Mouse (Mus musculus) forebrain, embryonic 13.5 days (tissue): ENCODE data around the gene Bicral. TPM values are rescaled to one million over a fixed set of nuclear protein-coding genes. Genes with fewer than 3 reads are reported as not detected.

ENCODE experiments used
- ATAC-seq: fragments of 200-750 bp; cut with Nextera tagmentation; 2 replicates; pipeline ENCODE4 v1.8.0; 2017
- H3K27ac ChIP-seq: fragments of 300-500 bp; sonication (generic); 2 replicates; pipeline ENCODE4 v1.5.1; 2015; ENCODE audit warnings: inconsistent platforms, mild to moderate bottlenecking, moderate library complexity
- H3K27me3 ChIP-seq: fragments of 300-500 bp; sonication (generic); 2 replicates; pipeline ENCODE4 v1.6.1; 2015; ENCODE audit warnings: mild to moderate bottlenecking, inconsistent platforms
- H3K36me3 ChIP-seq: fragments of 300-500 bp; sonication (generic); 2 replicates; pipeline ENCODE4 v1.6.1; 2015; ENCODE audit warnings: mild to moderate bottlenecking, inconsistent platforms; ENCODE audit not compliant: poor library complexity, severe bottlenecking
- H3K4me1 ChIP-seq: fragments of 300-500 bp; sonication (generic); 2 replicates; pipeline ENCODE4 v1.6.1; 2015; ENCODE audit warnings: inconsistent platforms
- H3K4me2 ChIP-seq: fragments of 300-500 bp; sonication (generic); 2 replicates; pipeline ENCODE4 v1.6.1; 2015; ENCODE audit warnings: inconsistent platforms, mild to moderate bottlenecking, moderate library complexity
- H3K4me3 ChIP-seq: fragments of 300-500 bp; sonication (generic); 2 replicates; pipeline ENCODE4 v1.5.1; 2015; ENCODE audit warnings: mild to moderate bottlenecking, inconsistent platforms
- H3K9ac ChIP-seq: fragments of 300-500 bp; sonication (generic); 2 replicates; pipeline ENCODE4 v1.6.1; 2015; ENCODE audit warnings: mild to moderate bottlenecking, inconsistent platforms
- H3K9me3 ChIP-seq: fragments of 300-500 bp; sonication (generic); replicated peaks from 2 replicates; pipeline ENCODE4 v1.6.1; 2016; ENCODE audit warnings: inconsistent platforms
- WGBS: fragments of 180-500 bp; shearing (Covaris S2); methylation state at CpG from one replicate; pipeline ENCODE4 v1.1.7; 2015; 5-methylcytosine and 5-hydroxymethylcytosine counted together
- polyA plus RNA-seq: library from polyadenylated mRNA; unstranded; fragments of >200 nt; fragmentation: Nextera tagmentation; extraction: Ambion mirVana; gene quantifications from 2 replicates; pipeline ENCODE4 v1.2.1, GENCODE M21; 2015

The Bicral gene
- polyA plus RNA-seq, 1 experiment from 2014 or later, result 5.2 TPM

DNA sequence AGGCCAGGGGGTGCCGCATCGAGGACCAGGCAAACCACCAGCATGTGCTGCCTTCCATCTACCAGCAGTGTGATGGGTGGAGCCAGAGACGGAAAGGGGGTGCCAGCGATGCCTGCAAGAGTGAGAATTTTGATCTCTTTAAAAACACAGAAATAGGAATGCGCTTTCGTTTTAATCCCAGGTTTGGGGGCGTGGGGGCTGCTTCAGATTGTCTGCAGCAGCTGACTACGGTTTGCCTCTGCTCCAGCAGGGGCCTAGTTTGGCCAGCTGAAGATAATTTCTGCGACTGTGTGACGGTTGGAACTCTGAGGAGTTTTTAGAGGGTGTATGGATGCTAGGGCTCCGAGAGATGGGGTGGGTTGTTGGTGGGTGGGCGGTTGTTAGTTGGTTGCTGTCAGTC lies 99.5 kb downstream of the Bicral start:
- no peak overlapping the region for H3K4me3 ChIP-seq
- H3K4me2 ChIP-seq, result no peak overlapping the region
- H3K9me3 ChIP-seq, result no peaks in the 10 kb centered on the region
- ATAC-seq, result no peak
- WGBS, result 87% methylated on average over 12 of the region's 12 CpGs
- H3K27ac ChIP-seq, result no peak overlapping the region
- H3K27me3 ChIP-seq, result no peaks in the 10 kb centered on the region
- no peaks in the 10 kb centered on the region for H3K4me1 ChIP-seq
- H3K36me3 ChIP-seq, result no peaks in the 10 kb centered on the region
- H3K9ac ChIP-seq, result no peak overlapping the region

- peak within 1 kb of the TSS; percentile 77 for H3K9ac ChIP-seq
- H3K4me3 ChIP-seq, result peak within 1 kb of the TSS; percentile 72
- H3K36me3 ChIP-seq, result peaks cover 10% of the 10 kb centered on the region; the same call in 1 of the 2 replicates
- H3K27me3 ChIP-seq, result no peaks in the 10 kb centered on the region
- peak within 1 kb of the TSS; percentile 85 for H3K4me2 ChIP-seq
- H3K27ac ChIP-seq, result peak within 1 kb of the TSS; percentile 84
- peaks cover 20% of the 10 kb centered on the region for H3K4me1 ChIP-seq
- ATAC-seq, result peak; percentile 100
- H3K9me3 ChIP-seq, result no peaks in the 10 kb centered on the region
- under 1% methylated on average over 58 of the region's 58 CpGs for WGBS
Observed at GRCm38 (mm10) chr17:46751794-46752556, 106.3 kb downstream of the Bicral start, which contains the start of gene Cnpy3. Cnpy3 (minus strand) TSS chr17:46752214.

DNA sequence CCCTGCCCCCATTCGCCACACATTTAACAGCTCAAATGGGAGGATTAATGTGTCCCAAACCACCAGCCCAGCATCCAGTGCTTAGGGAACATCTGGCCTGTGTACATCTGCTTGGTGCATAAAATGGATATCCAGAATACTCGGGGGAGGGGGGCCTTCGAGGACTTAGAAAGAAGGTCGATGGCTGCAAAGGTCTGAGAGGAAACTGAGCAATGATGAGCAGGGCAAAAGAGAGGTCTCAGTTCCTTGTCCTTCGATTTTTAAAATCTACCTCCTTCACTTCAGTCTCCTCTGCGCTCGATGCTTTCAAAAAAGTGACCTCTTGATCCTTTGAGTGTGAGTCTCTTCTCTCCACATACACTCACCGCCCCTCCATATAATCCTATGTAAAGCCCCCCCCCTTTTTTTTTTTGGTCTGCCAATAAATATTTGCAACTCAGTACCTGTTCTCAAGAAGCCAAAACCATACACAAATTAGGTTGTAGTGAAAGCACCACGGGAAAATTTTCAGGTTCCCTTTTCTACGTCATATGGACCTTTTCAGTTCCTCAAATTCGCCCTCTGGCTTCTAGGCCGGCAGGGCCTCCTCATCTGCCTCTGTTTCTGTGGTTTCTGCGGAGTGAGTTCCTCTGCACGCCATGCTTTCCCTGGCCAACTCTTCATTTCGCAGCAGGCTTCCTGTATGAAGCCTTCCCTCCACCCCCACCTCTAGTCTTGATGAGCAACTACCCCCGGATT lies 107.1 kb downstream of the Bicral start:
- peak overlapping the region; percentile 85 for H3K4me2 ChIP-seq
- no peak for ATAC-seq
- H3K36me3 ChIP-seq, result peaks cover 18% of the 10 kb centered on the region
- peaks cover 20% of the 10 kb centered on the region for H3K4me1 ChIP-seq
- peak overlapping the region; percentile 72 for H3K4me3 ChIP-seq
- no peaks in the 10 kb centered on the region for H3K27me3 ChIP-seq
- H3K27ac ChIP-seq, result peak overlapping the region; percentile 84
- no peaks in the 10 kb centered on the region for H3K9me3 ChIP-seq
- 27% methylated on average over 16 of the region's 16 CpGs for WGBS
- H3K9ac ChIP-seq, result peak overlapping the region; percentile 77

DNA sequence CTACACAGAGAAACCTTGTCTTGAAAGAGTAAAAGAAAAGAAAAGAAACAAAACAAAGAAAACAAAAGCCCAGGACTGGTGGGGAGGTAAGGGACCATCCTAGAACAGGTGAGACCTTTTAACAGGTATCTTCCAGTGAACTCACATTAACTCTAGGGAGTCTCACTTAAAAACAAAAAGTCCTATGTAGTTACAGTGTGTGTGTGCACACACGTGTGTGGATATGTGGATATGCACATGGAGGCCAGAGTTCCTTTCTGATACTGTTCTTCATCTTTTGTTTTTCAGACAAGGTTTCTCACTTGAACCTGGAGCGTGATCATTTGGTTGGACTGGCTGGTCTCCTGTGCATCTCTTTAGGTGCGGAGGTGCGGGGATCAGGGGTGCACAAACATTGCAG lies 107.7 kb downstream of the Bicral start:
- no peak for ATAC-seq
- Histone ChIP-seq H3K27ac (no peak overlapping the region), H3K27me3 (no peaks in the 10 kb centered on the region), H3K9ac (peak overlapping the region; percentile 77), H3K36me3 (peaks cover 23% of the 10 kb centered on the region), H3K4me2 (peak overlapping the region; percentile 85), H3K9me3 (no peaks in the 10 kb centered on the region), H3K4me1 (peaks cover 20% of the 10 kb centered on the region), H3K4me3 (peak overlapping the region; percentile 72)
- WGBS, result 98% methylated on average over 4 of the region's 4 CpGs

DNA sequence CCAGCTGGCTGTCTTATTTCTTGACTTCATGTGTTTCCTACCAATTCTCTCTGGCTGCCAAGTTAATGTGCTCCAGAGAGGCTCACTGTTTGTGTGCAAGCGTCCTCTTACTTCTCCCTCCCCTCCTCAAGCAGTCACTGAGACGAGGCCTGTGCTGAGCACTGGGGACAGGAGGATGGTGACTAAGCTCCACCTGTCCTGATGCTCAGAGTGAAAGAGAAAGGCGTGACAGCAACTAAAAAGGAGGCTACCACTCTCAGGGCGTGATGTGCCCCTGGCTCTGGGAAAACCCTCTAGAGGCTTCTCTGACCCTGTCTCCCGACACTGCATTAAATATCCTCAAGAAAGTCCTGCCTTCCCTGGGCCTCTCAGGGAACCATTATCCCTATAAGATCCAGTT lies 109.0 kb downstream of the Bicral start:
- H3K27me3 ChIP-seq, result no peaks in the 10 kb centered on the region
- H3K9ac ChIP-seq, result no peak overlapping the region
- peaks cover 27% of the 10 kb centered on the region for H3K36me3 ChIP-seq
- H3K4me1 ChIP-seq, result peaks cover 20% of the 10 kb centered on the region
- H3K9me3 ChIP-seq, result no peaks in the 10 kb centered on the region
- ATAC-seq, result no peak
- H3K27ac ChIP-seq, result no peak overlapping the region
- no peak overlapping the region for H3K4me2 ChIP-seq
- H3K4me3 ChIP-seq, result no peak overlapping the region
- 95% methylated on average over 5 of the region's 5 CpGs for WGBS

Other genes with a start within 250 kb of the Bicral start
- gene Ptk7, start 229.0 kb downstream of the Bicral start, polyA plus RNA-seq, result 32.5 and 35.3 TPM in 2 replicates
- 44.3 and 47.7 TPM in 2 replicates for gene Klc4, start 212.5 kb downstream of the Bicral start, polyA plus RNA-seq
- gene Mrpl2, start 212.3 kb downstream of the Bicral start, polyA plus RNA-seq, result 89.0 and 97.3 TPM in 2 replicates
- 33.5 and 39.0 TPM in 2 replicates for gene Cul7, start 208.1 kb downstream of the Bicral start, polyA plus RNA-seq
- gene Rrp36, start 184.1 kb downstream of the Bicral start, polyA plus RNA-seq, result 54.5 and 59.7 TPM in 2 replicates
- gene Mea1, start 179.7 kb downstream of the Bicral start, polyA plus RNA-seq, result 196 and 208 TPM in 2 replicates
- gene Klhdc3, start 177.6 kb downstream of the Bicral start, polyA plus RNA-seq, result 145 and 147 TPM in 2 replicates
- gene Ppp2r5d, start 153.4 kb downstream of the Bicral start, polyA plus RNA-seq, result 85.4 and 103 TPM in 2 replicates
- gene Pex6, start 147.0 kb downstream of the Bicral start, polyA plus RNA-seq, result 18.9 and 21.3 TPM in 2 replicates
- gene Gnmt, start 129.3 kb downstream of the Bicral start, polyA plus RNA-seq, result 0.52 and 0.58 TPM in 2 replicates
- gene Cnpy3, start 106.3 kb downstream of the Bicral start, polyA plus RNA-seq, result 56.2 and 60.0 TPM in 2 replicates
- gene Ptcra, start 94.8 kb downstream of the Bicral start, polyA plus RNA-seq, result 0.21 and 0.45 TPM in 2 replicates
- 64.2 and 69.0 TPM in 2 replicates for gene 2310039H08Rik, start 85.8 kb downstream of the Bicral start, polyA plus RNA-seq
- gene Rpl7l1, start 75.8 kb downstream of the Bicral start, polyA plus RNA-seq, result 142 and 143 TPM in 2 replicates
- 51.3 and 53.5 TPM in 2 replicates for gene Tbcc, start 32.2 kb upstream of the Bicral start, polyA plus RNA-seq
- gene Prph2, start 52.0 kb upstream of the Bicral start, polyA plus RNA-seq, result not detected in 2 replicates
- gene Ubr2, start 152.1 kb upstream of the Bicral start, polyA plus RNA-seq, result 11.8 and 13.7 TPM in 2 replicates